In genomic region chr3:148558592-148559157, GRCm38 (mm10) we compare ENCODE assay signal across 18 mouse cellular contexts.
DNase-seq lines count a peak whose midpoint lies in the region; ATAC-seq and TF ChIP-seq lines count a peak whose summit lies in the region.
"Had no signal": no experiment of that assay in that cellular context is flagged by ENCODE, and none has a peak within 500 bp of the region (broad histone marks: within the 10 kb centered on the region; RNA-seq: fewer than 3 reads in every experiment).

No protein-coding gene starts in this region.

- no peak overlapping the region for H3K4me2 ChIP-seq in kidney, embryonic 14.5 days (replicated peaks; ENCODE audit: low read depth, low read length)
- no peak overlapping the region for H3K4me2 ChIP-seq in kidney, postnatal 0 days (ENCODE audit: low read length)
- no peak overlapping the region for H3K4me2 ChIP-seq in forebrain, postnatal 0 days (ENCODE audit: low read depth)
- H3K4me2 ChIP-seq in forebrain, embryonic 12.5 days = no peak overlapping the region
- H3K4me2 ChIP-seq: heart, embryonic 13.5 days; hindbrain, embryonic 13.5 days had no signal

- no peak for ATAC-seq in kidney, embryonic 14.5 days (ENCODE audit: low FRiP score, low TSS enrichment)
- no peak for ATAC-seq in kidney, postnatal 0 days (replicated peaks; ENCODE audit: low FRiP score, low read depth)
- no peak for ATAC-seq in forebrain, postnatal 0 days
- no peak for ATAC-seq in forebrain, embryonic 12.5 days (ENCODE audit: low FRiP score)
- ATAC-seq: hindbrain, postnatal 0 days had no signal

- no peaks in the 10 kb centered on the region for H3K9me3 ChIP-seq in kidney, embryonic 14.5 days (ENCODE audit: control insufficient read depth, low read length)
- no peaks in the 10 kb centered on the region for H3K9me3 ChIP-seq in kidney, postnatal 0 days (replicated peaks; ENCODE audit: low read length)
- no peaks in the 10 kb centered on the region for H3K9me3 ChIP-seq in forebrain, postnatal 0 days (ENCODE audit: low read length)
- no peaks in the 10 kb centered on the region for H3K9me3 ChIP-seq in forebrain, embryonic 12.5 days
- H3K9me3 ChIP-seq: embryonic facial prominence, embryonic 10.5 days; heart, embryonic 13.5 days; hindbrain, embryonic 13.5 days had no signal

- 66% methylated on average over 5 of the region's 5 CpGs for WGBS in kidney, embryonic 14.5 days
- WGBS in kidney, postnatal 0 days = 60% methylated on average over 5 of the region's 5 CpGs
- 55% methylated on average over 5 of the region's 5 CpGs for WGBS in forebrain, postnatal 0 days
- WGBS in forebrain, embryonic 12.5 days = 71% methylated on average over 5 of the region's 5 CpGs

- H3K27ac ChIP-seq in kidney, embryonic 14.5 days (ENCODE audit: low read depth, low read length) = no peak overlapping the region
- H3K27ac ChIP-seq in kidney, postnatal 0 days = no peak overlapping the region
- H3K27ac ChIP-seq in forebrain, postnatal 0 days (ENCODE audit: low read depth, low read length) = no peak overlapping the region
- no peak overlapping the region for H3K27ac ChIP-seq in forebrain, embryonic 12.5 days
- H3K27ac ChIP-seq: embryonic facial prominence, embryonic 10.5 days; heart, embryonic 13.5 days; hindbrain, embryonic 13.5 days; hindbrain, postnatal 0 days had no signal

- no peak for TF ChIP-seq CTCF in kidney, postnatal 0 days (IDR thresholded peaks at IDR 0.05; ENCODE audit: low read depth)
- no peak for TF ChIP-seq CTCF in forebrain, postnatal 0 days (IDR thresholded peaks at IDR 0.05; ENCODE audit: low read depth)

- H3K9ac ChIP-seq in kidney, embryonic 14.5 days (ENCODE audit: low read depth, low read length) = no peak overlapping the region
- no peak overlapping the region for H3K9ac ChIP-seq in kidney, postnatal 0 days (ENCODE audit: low read depth, low read length)
- H3K9ac ChIP-seq in forebrain, postnatal 0 days = no peak overlapping the region
- no peak overlapping the region for H3K9ac ChIP-seq in forebrain, embryonic 12.5 days
- H3K9ac ChIP-seq: heart, embryonic 13.5 days; hindbrain, embryonic 13.5 days had no signal

- peak; percentile 2 to 39 for DNase-seq in kidney, adult 8-10 months
- peak; percentile 15 for DNase-seq in Muller cell, postnatal 12 days (ENCODE audit: inconsistent ontology term)
- DNase-seq in brain, adult 2 months (ENCODE audit: low read depth, low spot score) = peak; percentile 1
- peak; percentile 0 for DNase-seq in kidney, postnatal 0 days (ENCODE audit: low spot score)
- no peak for DNase-seq in forebrain, postnatal 0 days
- no peak for DNase-seq in cerebellum, postnatal 36 days
- DNase-seq: adrenal gland, adult 8-10 months; adrenal gland, postnatal 36 days; cerebellum, adult 18-20 months; cerebellum, adult 9-11 months; gastrocnemius, postnatal 14 days; heart, postnatal 4 days had no signal

- no peaks in the 10 kb centered on the region for H3K27me3 ChIP-seq in kidney, embryonic 14.5 days (ENCODE audit: control insufficient read depth, insufficient read depth, low read length)
- no peaks in the 10 kb centered on the region for H3K27me3 ChIP-seq in kidney, postnatal 0 days (ENCODE audit: insufficient read depth, low read length)
- no peaks in the 10 kb centered on the region; the same call in 1 of the 2 replicates for H3K27me3 ChIP-seq in forebrain, postnatal 0 days (ENCODE audit: insufficient read depth, low read length)
- H3K27me3 ChIP-seq in forebrain, embryonic 12.5 days = 0 out of 2 replicates have a peak, but pooled peaks cover 4% of the 10 kb centered on the region
- H3K27me3 ChIP-seq: heart, embryonic 13.5 days; hindbrain, embryonic 13.5 days had no signal

- H3K4me3 ChIP-seq in kidney, embryonic 14.5 days (ENCODE audit: low read length) = no peak overlapping the region
- no peak overlapping the region for H3K4me3 ChIP-seq in kidney, postnatal 0 days (replicated peaks; ENCODE audit: low read depth, low read length)
- no peak overlapping the region for H3K4me3 ChIP-seq in forebrain, postnatal 0 days (ENCODE audit: low read depth, low read length)
- H3K4me3 ChIP-seq in forebrain, embryonic 12.5 days (replicated peaks) = no peak overlapping the region
- H3K4me3 ChIP-seq: embryonic facial prominence, embryonic 10.5 days; heart, embryonic 13.5 days; hindbrain, embryonic 13.5 days had no signal

- H3K36me3 ChIP-seq in kidney, embryonic 14.5 days (ENCODE audit: control insufficient read depth, insufficient read depth, low read length) = no peaks in the 10 kb centered on the region
- H3K36me3 ChIP-seq in kidney, postnatal 0 days (ENCODE audit: insufficient read depth, low read length) = no peaks in the 10 kb centered on the region
- H3K36me3 ChIP-seq in forebrain, postnatal 0 days (ENCODE audit: insufficient read depth) = no peaks in the 10 kb centered on the region
- no peaks in the 10 kb centered on the region for H3K36me3 ChIP-seq in forebrain, embryonic 12.5 days (replicated peaks)
- H3K36me3 ChIP-seq: embryonic facial prominence, embryonic 10.5 days; heart, embryonic 13.5 days; hindbrain, embryonic 13.5 days had no signal

- H3K4me1 ChIP-seq in kidney, embryonic 14.5 days (ENCODE audit: control insufficient read depth, insufficient read depth, low read length) = no peaks in the 10 kb centered on the region
- no peaks in the 10 kb centered on the region for H3K4me1 ChIP-seq in kidney, postnatal 0 days (replicated peaks; ENCODE audit: insufficient read depth, low read length)
- 0 out of 2 replicates have a peak, but pooled peaks cover 4% of the 10 kb centered on the region for H3K4me1 ChIP-seq in forebrain, postnatal 0 days (ENCODE audit: insufficient read depth)
- no peaks in the 10 kb centered on the region for H3K4me1 ChIP-seq in forebrain, embryonic 12.5 days
- H3K4me1 ChIP-seq: embryonic facial prominence, embryonic 10.5 days; heart, embryonic 13.5 days; hindbrain, embryonic 13.5 days had no signal

Comparison
In these comparisons a context has a peak if more than half of its experiments do, and no peak if none do; other contexts are left out.
1. DNase-seq: peak in kidney, adult 8-10 months (2 of 2), Muller cell, postnatal 12 days (single experiment), brain, adult 2 months (single experiment) and kidney, postnatal 0 days (single experiment); none in forebrain, postnatal 0 days (single experiment) and cerebellum, postnatal 36 days (0 of 2).